Mouse (Mus musculus): ENCODE results near the gene Atp13a2. TPM values are rescaled to one million over a fixed set of nuclear protein-coding genes. Genes with fewer than 3 reads are reported as not detected.

Gene Atp13a2
- polyA plus RNA-seq, 1 experiment from 2014 or later, result 126 TPM

DNA sequence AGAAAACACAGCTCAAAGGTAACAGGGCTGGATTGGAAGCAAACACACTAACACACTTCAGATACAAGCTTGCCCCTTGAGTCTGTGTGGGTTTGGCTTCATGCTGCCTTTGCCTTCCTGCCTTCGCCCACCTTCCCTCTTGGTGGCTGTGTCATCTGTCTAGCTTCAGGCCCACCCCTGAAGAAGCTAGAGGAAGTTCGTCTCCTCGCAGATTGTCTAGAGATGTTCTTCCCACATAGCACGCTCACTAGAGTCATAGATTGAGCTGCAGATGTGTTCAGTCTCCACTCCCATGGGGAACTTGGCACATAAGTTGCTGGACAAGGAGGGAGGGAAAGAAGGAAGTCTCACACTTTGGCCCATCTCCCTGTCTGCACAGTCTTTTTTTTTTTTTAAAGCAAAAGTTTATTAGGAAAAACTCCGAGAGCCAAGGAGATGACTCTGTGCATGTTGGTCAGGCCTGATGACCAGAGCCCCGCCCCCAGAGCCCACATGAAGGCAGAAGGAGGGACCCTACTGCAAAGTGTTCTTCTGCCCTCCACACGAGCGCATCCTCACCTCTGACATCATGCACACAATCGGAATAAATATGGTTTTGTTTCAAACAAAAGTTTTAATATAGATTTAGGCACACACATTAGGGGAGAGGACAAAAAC, 22.6 kb upstream of the Atp13a2 start:
- H3K27me3 ChIP-seq (replicated peaks), result no peaks in the 10 kb centered on the region
- WGBS, result 86% methylated on average over 9 of the region's 9 CpGs
- no peak for ATAC-seq (ENCODE audit: low FRiP score, low read depth)
- H3K9me3 ChIP-seq, result no peaks in the 10 kb centered on the region
- H3K4me3 ChIP-seq, result no peak overlapping the region
- H3K9ac ChIP-seq, result no peak overlapping the region
- no peak overlapping the region for H3K4me2 ChIP-seq (replicated peaks)
- H3K36me3 ChIP-seq, result peaks cover 30% of the 10 kb centered on the region
- peaks cover 20% of the 10 kb centered on the region for H3K4me1 ChIP-seq
- no peak overlapping the region for H3K27ac ChIP-seq

DNA sequence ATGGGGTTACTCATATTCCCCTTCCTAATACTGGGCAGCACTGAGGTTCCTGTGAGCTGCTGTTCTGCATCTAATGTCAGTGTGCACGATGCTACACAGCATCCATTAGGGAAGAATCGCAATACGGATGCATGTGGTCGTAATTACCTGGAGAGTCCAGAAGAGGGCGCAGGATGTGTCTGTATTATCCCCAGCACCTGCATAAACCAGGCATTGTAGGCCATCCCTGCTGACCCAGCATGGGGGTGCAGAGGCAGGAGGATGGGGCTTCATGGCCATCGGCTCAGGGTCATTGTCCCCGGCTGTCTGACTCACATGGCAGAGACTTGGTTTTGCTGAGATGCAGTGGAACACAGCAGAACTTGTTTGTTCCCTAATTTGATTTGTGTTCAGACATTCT, 22.1 kb upstream of the Atp13a2 start:
- WGBS, result 17% methylated on average over 7 of the region's 7 CpGs
- H3K9me3 ChIP-seq, result no peaks in the 10 kb centered on the region
- no peaks in the 10 kb centered on the region for H3K27me3 ChIP-seq (replicated peaks)
- no peak overlapping the region for H3K27ac ChIP-seq
- ATAC-seq (ENCODE audit: low FRiP score, low read depth), result no peak
- H3K9ac ChIP-seq, result no peak overlapping the region
- no peak overlapping the region for H3K4me3 ChIP-seq
- H3K4me2 ChIP-seq (replicated peaks), result no peak overlapping the region
- H3K4me1 ChIP-seq, result peaks cover 20% of the 10 kb centered on the region
- peaks cover 35% of the 10 kb centered on the region for H3K36me3 ChIP-seq

DNA sequence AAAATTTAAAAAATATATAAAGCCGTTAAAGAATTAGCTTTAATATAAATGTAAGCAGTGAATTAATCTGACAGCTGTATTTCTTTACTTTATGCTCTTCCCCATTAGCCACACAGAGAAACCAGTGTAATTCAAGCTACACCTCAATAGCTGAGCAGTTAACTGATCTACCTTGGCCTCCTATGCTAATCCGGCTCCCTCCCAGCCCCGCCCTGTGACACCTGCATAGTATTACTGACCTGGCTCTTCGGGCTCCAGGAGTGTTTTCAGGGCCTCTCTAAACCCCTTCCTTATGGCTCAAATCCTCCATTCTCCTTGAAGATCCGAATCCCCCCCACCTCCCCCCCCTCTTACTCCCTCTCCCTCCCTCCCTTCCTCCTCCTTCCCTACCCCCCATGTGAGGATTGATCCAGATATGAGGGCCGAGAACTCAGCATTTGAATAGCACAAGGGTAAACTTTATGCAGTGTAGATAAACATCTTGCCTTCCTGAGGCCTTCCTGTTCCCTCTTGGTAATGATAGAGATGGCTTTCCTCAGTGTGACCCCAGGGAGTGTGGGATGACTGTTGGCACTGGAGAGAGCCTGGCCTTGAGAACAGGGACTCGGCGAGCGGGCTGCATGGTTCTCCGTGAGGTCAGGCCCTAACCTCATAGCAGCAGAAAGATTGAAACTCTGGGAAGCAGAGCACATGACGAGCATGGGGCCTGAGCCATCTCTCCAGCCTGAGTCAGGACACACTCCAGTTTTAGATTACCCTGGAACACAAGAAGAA, 19.1 kb upstream of the Atp13a2 start:
- peaks cover 63% of the 10 kb centered on the region for H3K36me3 ChIP-seq
- 89% methylated on average over 11 of the region's 11 CpGs for WGBS

DNA sequence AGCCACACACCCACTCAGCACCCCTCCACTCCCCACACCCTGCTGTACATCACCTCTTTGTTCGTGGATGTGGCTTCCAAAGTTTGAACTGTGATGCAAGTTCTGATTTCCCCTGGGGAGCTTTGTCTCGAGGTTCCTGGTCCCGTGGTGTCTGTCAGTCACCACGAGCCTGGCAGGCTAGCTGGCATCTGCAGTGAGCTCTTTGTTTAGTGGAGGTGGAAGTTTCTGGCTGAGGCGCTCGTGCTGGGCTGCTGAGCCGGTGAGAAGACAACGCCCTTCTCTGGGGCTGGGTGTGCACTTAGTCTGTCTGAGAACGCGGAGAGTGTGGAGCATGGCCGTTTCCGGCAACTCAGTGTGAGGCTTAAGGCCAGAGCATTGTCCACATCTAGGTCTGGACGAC, 15.0 kb upstream of the Atp13a2 start:
- ATAC-seq (ENCODE audit: low FRiP score, low read depth), result no peak
- Histone ChIP-seq H3K9ac (no peak overlapping the region), H3K9me3 (no peaks in the 10 kb centered on the region), H3K4me2 (replicated peaks) (no peak overlapping the region), H3K36me3 (peaks cover 94% of the 10 kb centered on the region), H3K27ac (no peak overlapping the region), H3K27me3 (replicated peaks) (no peaks in the 10 kb centered on the region), H3K4me3 (no peak overlapping the region), H3K4me1 (no peaks in the 10 kb centered on the region)
- 92% methylated on average over 13 of the region's 13 CpGs for WGBS

More for the DNA sequence above, 19.1 kb upstream of the Atp13a2 start:
- H3K27ac ChIP-seq, result no peak overlapping the region
- no peaks in the 10 kb centered on the region for H3K27me3 ChIP-seq (replicated peaks)
- H3K4me2 ChIP-seq (replicated peaks), result no peak overlapping the region
- H3K9me3 ChIP-seq, result no peaks in the 10 kb centered on the region
- H3K9ac ChIP-seq, result no peak overlapping the region
- no peak overlapping the region for H3K4me3 ChIP-seq
- peaks cover 8% of the 10 kb centered on the region; the same call in 1 of the 2 replicates for H3K4me1 ChIP-seq
- ATAC-seq (ENCODE audit: low FRiP score, low read depth), result no peak

DNA sequence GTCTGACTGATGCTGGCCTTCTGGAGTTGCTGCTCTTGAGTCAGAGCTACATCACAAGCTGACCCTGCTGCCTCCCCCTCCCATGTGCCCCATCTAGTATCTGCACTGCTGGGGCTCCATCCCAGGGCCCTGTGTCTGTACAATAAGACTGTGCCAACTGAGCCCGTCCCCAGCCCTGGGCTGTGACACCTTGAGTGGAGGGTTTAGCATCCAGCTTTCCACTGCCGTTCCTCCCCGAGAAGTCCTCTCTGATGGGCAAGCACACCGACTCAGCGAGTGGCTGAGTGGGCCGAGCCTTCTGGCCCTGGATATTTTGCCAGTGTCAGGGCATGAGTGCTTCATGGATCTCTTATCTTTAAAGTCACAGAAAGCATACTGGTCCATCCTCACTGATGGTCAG, 12.3 kb upstream of the Atp13a2 start:
- WGBS, result 94% methylated on average over 6 of the region's 6 CpGs
- Histone ChIP-seq H3K36me3 (peaks cover 98% of the 10 kb centered on the region), H3K4me3 (no peak overlapping the region), H3K4me2 (replicated peaks) (no peak overlapping the region), H3K4me1 (no peaks in the 10 kb centered on the region), H3K27me3 (replicated peaks) (no peaks in the 10 kb centered on the region), H3K9ac (no peak overlapping the region), H3K27ac (no peak overlapping the region), H3K9me3 (no peaks in the 10 kb centered on the region)
- ATAC-seq (ENCODE audit: low FRiP score, low read depth), result no peak

DNA sequence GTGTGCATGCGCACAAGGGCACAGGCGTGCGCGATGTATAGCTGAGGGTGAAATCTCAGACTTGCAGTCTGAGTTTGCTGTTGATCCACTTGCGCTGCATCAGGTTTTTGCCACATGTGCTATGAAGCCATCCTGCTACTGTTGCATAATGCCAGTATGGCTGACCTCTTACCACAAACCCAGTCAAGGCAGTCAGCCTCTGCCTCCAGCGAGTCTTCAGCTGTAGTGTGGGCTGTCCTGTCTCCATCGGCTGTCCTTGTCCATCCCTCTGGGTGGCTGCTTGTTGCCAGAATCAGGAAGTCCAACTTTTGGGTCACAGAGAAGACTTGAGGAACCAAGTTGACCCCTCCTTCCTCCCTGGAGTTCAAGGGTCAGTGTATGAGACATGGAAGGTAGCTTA, 11.3 kb upstream of the Atp13a2 start:
- no peaks in the 10 kb centered on the region for H3K9me3 ChIP-seq
- no peak overlapping the region for H3K4me2 ChIP-seq (replicated peaks)
- no peaks in the 10 kb centered on the region for H3K4me1 ChIP-seq
- H3K27me3 ChIP-seq (replicated peaks), result no peaks in the 10 kb centered on the region
- no peak for ATAC-seq (ENCODE audit: low FRiP score, low read depth)
- no peak overlapping the region for H3K9ac ChIP-seq
- 94% methylated on average over 7 of the region's 7 CpGs for WGBS
- peaks cover 96% of the 10 kb centered on the region for H3K36me3 ChIP-seq
- no peak overlapping the region for H3K4me3 ChIP-seq
- H3K27ac ChIP-seq, result no peak overlapping the region

DNA sequence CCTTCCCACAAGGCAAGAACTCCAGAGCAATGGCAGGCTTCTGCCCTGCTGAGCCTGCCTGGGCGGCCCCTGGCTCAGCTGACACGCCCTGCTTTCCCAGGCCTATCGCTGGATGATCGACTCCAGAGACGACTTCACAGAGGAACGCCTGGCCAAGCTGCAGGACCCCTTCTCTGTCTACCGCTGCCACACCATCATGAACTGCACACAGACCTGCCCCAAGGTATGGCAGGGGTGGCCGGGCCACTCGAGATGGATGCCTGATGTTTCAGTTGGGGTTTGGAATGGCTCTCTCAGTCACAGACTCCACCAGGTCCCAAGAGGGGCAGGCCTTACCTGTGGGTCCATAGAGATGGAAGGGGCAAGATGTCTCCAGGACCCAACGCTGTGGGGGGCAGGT, 9.4 kb upstream of the Atp13a2 start:
- WGBS, result 89% methylated on average over 10 of the region's 10 CpGs
- no peak overlapping the region for H3K9ac ChIP-seq
- H3K4me3 ChIP-seq, result no peak overlapping the region
- no peaks in the 10 kb centered on the region for H3K4me1 ChIP-seq
- ATAC-seq (ENCODE audit: low FRiP score, low read depth), result no peak
- H3K36me3 ChIP-seq, result peaks cover 77% of the 10 kb centered on the region
- no peaks in the 10 kb centered on the region for H3K27me3 ChIP-seq (replicated peaks)
- H3K27ac ChIP-seq, result no peak overlapping the region
- H3K4me2 ChIP-seq (replicated peaks), result no peak overlapping the region
- no peaks in the 10 kb centered on the region for H3K9me3 ChIP-seq

DNA sequence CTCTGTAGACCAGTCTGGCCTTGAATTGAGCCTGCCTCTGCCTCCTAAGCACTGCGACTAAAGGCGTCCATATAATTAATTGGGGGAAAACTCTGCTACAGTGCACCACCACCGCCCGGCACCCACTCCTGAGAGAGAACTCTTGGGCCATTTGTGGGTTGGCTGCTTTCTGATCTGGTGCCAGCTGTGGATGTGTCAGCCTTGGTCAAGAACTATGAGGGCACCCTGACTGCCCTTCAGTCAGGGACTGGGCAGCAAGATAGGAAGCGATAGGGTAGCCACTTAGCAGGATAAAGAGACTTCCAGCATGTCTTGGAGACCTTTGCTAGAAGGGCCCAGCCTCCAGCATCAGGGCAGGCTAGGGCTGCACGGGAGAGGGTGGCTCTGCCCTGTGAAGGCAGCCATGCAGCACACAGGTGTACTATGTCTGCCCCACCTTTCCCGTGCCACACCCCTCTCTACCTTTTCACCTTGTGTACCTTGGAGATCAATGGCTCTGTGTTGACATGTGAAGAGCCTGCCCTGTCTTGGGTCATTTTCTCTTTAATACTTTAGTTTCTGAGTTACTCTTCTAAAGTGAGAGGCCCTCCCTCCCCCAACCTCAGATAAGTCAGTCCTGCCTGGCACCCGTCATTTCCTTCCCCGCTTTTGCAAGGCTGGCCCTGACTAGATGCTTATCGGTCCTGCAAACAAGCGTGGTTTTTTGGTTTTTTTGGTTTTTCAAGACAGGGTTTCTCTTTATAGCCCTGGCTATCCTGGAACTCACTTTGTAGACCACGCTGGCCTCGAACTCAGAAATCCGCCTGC, 8.6 kb upstream of the Atp13a2 start:
- Histone ChIP-seq H3K4me1 (no peaks in the 10 kb centered on the region), H3K9me3 (no peaks in the 10 kb centered on the region), H3K27ac (no peak overlapping the region), H3K9ac (no peak overlapping the region), H3K36me3 (peaks cover 69% of the 10 kb centered on the region), H3K4me3 (no peak overlapping the region), H3K27me3 (replicated peaks) (no peaks in the 10 kb centered on the region), H3K4me2 (replicated peaks) (no peak overlapping the region)
- 95% methylated on average over 14 of the region's 14 CpGs for WGBS
- no peak for ATAC-seq (ENCODE audit: low FRiP score, low read depth)

DNA sequence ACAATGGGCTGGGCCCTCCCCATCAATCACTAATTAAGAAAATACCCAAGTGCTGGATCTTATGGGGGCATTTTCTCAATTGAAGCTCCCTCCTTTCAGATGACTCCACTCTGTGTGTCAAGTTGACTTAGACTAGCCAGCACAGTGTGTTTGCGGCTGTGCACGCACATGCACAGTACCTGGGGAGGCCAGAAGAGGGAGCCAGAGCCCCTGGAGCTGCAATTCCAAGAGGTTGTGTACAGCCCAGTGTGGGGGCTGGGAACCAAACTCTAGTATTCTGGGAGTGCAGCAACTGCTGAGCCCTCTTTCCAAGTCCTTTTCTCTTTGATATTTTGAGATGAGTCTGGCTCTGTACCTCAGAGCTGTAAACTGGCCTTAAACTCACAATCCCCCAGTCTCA, 5.1 kb upstream of the Atp13a2 start:
- H3K36me3 ChIP-seq, result peaks cover 35% of the 10 kb centered on the region
- H3K4me2 ChIP-seq (replicated peaks), result no peak overlapping the region
- no peak overlapping the region for H3K27ac ChIP-seq
- H3K27me3 ChIP-seq (replicated peaks), result no peaks in the 10 kb centered on the region
- H3K9ac ChIP-seq, result no peak overlapping the region
- ATAC-seq (ENCODE audit: low FRiP score, low read depth), result no peak
- no peaks in the 10 kb centered on the region for H3K9me3 ChIP-seq
- peaks cover 9% of the 10 kb centered on the region; the same call in 1 of the 2 replicates for H3K4me1 ChIP-seq
- 78% methylated on average over 2 of the region's 2 CpGs for WGBS
- no peak overlapping the region for H3K4me3 ChIP-seq

DNA sequence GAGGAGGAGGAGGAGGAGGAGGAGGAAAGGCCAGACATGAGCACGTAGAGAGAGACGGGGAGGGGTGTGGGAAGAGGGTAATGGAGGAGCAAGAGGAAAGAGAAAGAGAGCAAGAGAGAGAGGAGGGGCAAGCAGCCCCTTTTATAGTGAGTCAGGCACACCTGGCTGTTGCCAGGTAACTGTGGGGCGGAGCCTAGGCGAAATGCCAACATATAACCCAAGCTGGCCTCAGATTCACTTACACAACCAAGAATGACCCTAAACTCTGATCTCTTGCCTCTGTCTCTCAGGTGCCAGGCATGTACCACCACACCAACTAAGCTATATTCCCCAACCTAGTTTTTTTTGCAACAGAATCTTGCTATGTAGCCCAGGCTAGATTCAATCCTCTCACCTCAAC, 3.9 kb upstream of the Atp13a2 start:
- ATAC-seq (ENCODE audit: low FRiP score, low read depth), result no peak
- Histone ChIP-seq H3K36me3 (peaks cover 23% of the 10 kb centered on the region), H3K4me1 (peaks cover 16% of the 10 kb centered on the region), H3K27me3 (replicated peaks) (no peaks in the 10 kb centered on the region), H3K4me2 (replicated peaks) (no peak overlapping the region), H3K9ac (no peak overlapping the region), H3K4me3 (no peak overlapping the region), H3K27ac (no peak overlapping the region), H3K9me3 (no peaks in the 10 kb centered on the region)
- WGBS, result 61% methylated on average over 4 of the region's 4 CpGs

DNA sequence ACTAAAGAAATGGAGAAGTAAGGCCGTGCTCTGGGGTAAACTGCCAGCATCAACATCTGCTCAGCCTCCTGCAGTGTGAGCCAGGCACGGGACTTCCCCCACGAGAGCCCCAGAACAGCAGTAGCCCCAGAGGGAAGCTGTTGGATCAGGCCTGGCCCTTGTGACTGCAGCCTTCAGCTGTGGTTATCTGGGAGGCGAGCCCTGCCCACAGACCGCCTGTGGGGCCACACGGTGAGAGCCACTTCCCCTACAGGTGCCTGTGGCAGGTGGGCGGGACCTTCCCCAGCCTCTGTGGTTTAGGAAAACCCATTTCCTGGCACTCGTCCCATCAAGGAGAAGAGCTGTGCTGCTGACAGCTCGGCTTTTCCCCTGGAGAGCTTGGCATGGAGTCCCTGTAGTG, 3.2 kb upstream of the Atp13a2 start:
- H3K36me3 ChIP-seq, result peaks cover 16% of the 10 kb centered on the region
- no peaks in the 10 kb centered on the region for H3K27me3 ChIP-seq (replicated peaks)
- H3K27ac ChIP-seq, result no peak overlapping the region
- H3K4me2 ChIP-seq (replicated peaks), result no peak overlapping the region
- no peak overlapping the region for H3K4me3 ChIP-seq
- H3K9me3 ChIP-seq, result no peaks in the 10 kb centered on the region
- H3K4me1 ChIP-seq, result peaks cover 23% of the 10 kb centered on the region
- no peak overlapping the region for H3K9ac ChIP-seq
- no peak for ATAC-seq (ENCODE audit: low FRiP score, low read depth)
- 24% methylated on average over 9 of the region's 9 CpGs for WGBS

DNA sequence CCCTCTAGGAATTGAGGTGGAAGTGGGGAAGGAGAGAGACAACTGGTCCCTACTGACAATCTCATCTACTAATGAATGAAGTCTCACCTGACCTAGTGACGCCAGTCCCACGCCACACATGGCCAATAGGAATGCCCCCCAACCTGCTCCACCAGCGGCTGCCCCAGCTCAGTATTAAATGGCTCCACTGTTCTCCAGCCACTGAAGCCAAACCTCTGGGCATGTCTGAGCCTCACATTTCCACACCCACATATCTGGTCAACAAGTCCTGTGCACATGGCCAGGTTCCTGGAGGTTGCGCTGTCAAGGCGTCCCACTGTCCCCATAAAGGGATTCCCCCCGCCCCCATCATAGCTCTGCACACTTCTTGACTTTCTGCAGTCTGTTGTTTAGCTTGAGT, 2.1 kb upstream of the Atp13a2 start:
- WGBS, result 84% methylated on average over 6 of the region's 6 CpGs
- H3K27ac ChIP-seq, result no peak overlapping the region
- ATAC-seq (ENCODE audit: low FRiP score, low read depth), result no peak

More for the DNA sequence above, 2.1 kb upstream of the Atp13a2 start:
- H3K9me3 ChIP-seq, result no peaks in the 10 kb centered on the region
- no peak overlapping the region for H3K4me2 ChIP-seq (replicated peaks)
- H3K27me3 ChIP-seq (replicated peaks), result no peaks in the 10 kb centered on the region
- peaks cover 34% of the 10 kb centered on the region for H3K4me1 ChIP-seq
- H3K36me3 ChIP-seq, result peaks cover 5% of the 10 kb centered on the region
- no peak overlapping the region for H3K9ac ChIP-seq
- no peak overlapping the region for H3K4me3 ChIP-seq

Data from neural tube, embryonic 12.5 days (tissue).